Mouse (Mus musculus) cerebellum, postnatal 10 days (tissue): ENCODE measurements around the gene Nudt2.

Experiments
- DNase-seq, 2 experiments: peaks; one replicate each; pipeline ENCODE4 v3.0.0; 2021; ENCODE audit warnings: mixed read lengths in 2 of 2

Nudt2 gene

DNA sequence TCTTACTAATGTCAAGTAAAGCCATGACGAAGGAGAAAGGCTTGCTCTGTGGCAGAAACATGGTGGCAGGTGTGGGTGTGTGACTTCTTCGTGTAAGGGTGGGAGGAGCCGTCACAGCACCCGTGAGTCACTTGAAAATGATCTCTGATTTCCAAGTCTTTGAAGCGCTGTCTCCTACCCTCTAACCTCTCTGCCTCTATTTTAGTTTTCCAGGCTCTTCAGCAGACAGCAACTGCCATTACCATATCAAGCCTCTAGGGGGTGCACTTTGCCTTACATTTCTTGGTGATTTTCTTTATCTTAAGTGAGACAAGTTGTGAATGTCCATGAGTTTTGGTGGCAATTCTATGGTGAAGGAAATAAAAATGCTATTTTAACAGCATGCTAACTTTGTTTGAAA is 57.8 kb downstream of the Nudt2 start:
- peak; percentile 65 to 75 for DNase-seq

DNA sequence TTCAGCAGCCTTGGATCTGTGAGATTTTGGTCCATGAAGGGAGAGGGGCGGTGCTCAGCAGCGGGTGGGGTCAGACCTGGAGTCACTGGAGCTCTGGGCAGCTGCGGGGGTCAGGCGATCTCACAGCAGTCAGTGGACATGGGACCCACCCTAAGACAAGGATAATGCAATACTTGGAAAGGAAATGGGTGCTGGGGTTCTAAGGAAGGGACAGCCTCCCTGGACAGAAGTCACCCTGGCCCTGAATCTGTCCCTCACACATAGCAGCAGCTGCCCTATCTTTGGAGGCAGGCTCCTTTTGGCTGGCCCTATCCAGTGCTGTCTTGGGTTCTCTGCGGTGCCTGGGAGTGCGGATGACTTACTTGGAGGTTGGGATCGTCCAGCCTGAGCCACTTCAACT is 58.9 kb downstream of the Nudt2 start:
- DNase-seq, result no peak

- no peak for DNase-seq
These were observed 59.9 kb downstream of the Nudt2 start for GRCm38 (mm10) chr4:41524829-41525228.

DNA sequence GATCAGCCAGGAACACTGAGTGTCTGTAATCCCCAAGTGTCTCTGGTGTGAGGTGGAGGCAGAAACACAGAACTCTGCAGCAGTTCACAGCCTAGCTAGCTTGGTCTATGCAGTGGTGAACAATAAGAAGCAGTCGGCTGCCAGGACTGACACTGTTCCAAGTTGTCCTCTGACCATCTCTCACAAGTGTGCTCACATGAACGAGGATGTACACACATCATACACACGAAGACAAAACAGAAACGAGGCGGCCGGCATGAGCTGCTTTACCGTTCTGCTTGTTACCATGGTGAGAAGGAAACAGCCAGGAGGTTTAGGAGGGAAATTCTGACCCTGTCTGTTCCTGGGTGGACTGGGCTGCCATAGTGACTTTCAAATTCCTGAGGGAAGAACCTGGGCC is 61.6 kb downstream of the Nudt2 start:
- DNase-seq, result no peak

DNA sequence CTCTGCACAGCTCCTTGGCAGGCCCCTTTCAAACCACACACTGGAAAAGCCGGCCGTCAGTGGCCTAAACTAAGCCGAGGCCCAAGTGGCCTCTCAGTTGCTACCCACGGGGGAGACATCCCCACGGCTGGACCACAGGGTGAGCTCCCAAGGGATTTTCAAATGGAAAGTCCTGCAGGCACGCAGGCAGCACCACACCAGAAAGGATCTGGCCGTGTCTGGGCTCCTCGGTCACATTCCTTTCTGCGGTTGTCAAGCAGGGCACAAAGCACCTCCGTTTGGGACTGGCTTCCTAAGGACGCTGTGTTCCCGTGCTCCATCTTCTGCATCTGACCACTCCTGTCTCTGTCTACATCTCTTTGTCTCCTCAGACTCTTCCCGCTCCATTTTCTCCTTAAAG is 62.1 kb downstream of the Nudt2 start:
- DNase-seq, result no peak

GRCm38 (mm10) chr4:41527996-41528395 is 63.0 kb downstream of the Nudt2 start:
- peak; percentile 80 to 81 for DNase-seq
